Mouse (Mus musculus) embryonic fibroblast, embryonic 13.5 days (primary cell): ENCODE data around the gene Abcb11.

Source experiments
- CTCF ChIP-seq: IDR thresholded peaks from 2 replicates; pipeline ENCODE4 v1.5.1; 2011; ENCODE audit warnings: mild to moderate bottlenecking, control low read depth, low read length, moderate library complexity, borderline replicate concordance; ENCODE audit not compliant: insufficient read depth
- POLR2A ChIP-seq: IDR thresholded peaks from 2 replicates; pipeline ENCODE4 v1.6.1; 2011; ENCODE audit warnings: low read depth, mild to moderate bottlenecking, control low read depth, low read length, moderate library complexity

GRCm38 (mm10) chr2:69205185-69205584 lies 137.2 kb downstream of the Abcb11 start:
- no peak for TF ChIP-seq CTCF
- no peak for TF ChIP-seq POLR2A
